Mouse (Mus musculus): ENCODE data around the gene Gngt1.

GRCm38 (mm10) chr6:4026367-4026766 is 32.8 kb downstream of the Gngt1 start:
- TF ChIP-seq CTCF (conservative IDR thresholded peaks at IDR 0.05; ENCODE audit: insufficient read depth, insufficient read length, low read depth, low read length) (no peak), POLR2A (IDR thresholded peaks at IDR 0.05; ENCODE audit: low read depth, low read length) (no peak)

Data from kidney, adult 2 months (tissue).